Mouse (Mus musculus) kidney, embryonic 14.5 days (tissue): ENCODE measurements around the gene Kcnn1. TPM values are rescaled to one million over a fixed set of nuclear protein-coding genes. Genes with fewer than 3 reads are reported as not detected.

Experiments used
- ATAC-seq: fragments of 200-750 bp; cut with Nextera tagmentation; 2 replicates; pipeline ENCODE4 v1.8.0; 2017; ENCODE audit warnings: moderate number of reproducible peaks, mild to moderate bottlenecking, moderate TSS enrichment, moderate library complexity; ENCODE audit not compliant: low FRiP score, low TSS enrichment
- H3K27ac ChIP-seq: fragments of 300-500 bp; sonication (generic); 2 replicates; pipeline ENCODE4 v1.5.1; 2014; ENCODE audit warnings: low read depth, mild to moderate bottlenecking, low read length, moderate library complexity, mixed read lengths
- H3K27me3 ChIP-seq: fragments of 300-500 bp; sonication (generic); 2 replicates; pipeline ENCODE4 v1.6.1; 2014; ENCODE audit warnings: mild to moderate bottlenecking, low read length; ENCODE audit not compliant: control insufficient read depth, insufficient read depth
- H3K36me3 ChIP-seq: fragments of 300-500 bp; sonication (generic); 2 replicates; pipeline ENCODE4 v1.6.1; 2014; ENCODE audit warnings: low read length, mixed read lengths; ENCODE audit not compliant: control insufficient read depth, insufficient read depth
- H3K4me1 ChIP-seq: fragments of 300-500 bp; sonication (generic); 2 replicates; pipeline ENCODE4 v1.6.1; 2014; ENCODE audit warnings: low read length, mixed read lengths; ENCODE audit not compliant: control insufficient read depth, insufficient read depth
- H3K4me2 ChIP-seq: fragments of 300-500 bp; sonication (generic); replicated peaks from 2 replicates; pipeline ENCODE4 v1.6.1; 2014; ENCODE audit warnings: low read depth, mild to moderate bottlenecking, low read length
- H3K4me3 ChIP-seq: fragments of 300-500 bp; sonication (generic); 2 replicates; pipeline ENCODE4 v1.5.1; 2014; ENCODE audit warnings: mild to moderate bottlenecking, low read length
- H3K9ac ChIP-seq: fragments of 300-500 bp; sonication (generic); 2 replicates; pipeline ENCODE4 v1.6.1; 2014; ENCODE audit warnings: low read depth, mild to moderate bottlenecking, low read length, moderate library complexity
- H3K9me3 ChIP-seq: fragments of 300-500 bp; sonication (generic); 2 replicates; pipeline ENCODE4 v1.6.1; 2016; ENCODE audit warnings: low read length; ENCODE audit not compliant: control insufficient read depth
- WGBS: fragments of 180-500 bp; shearing (Covaris S2); extraction: QIAGEN DNeasy Blood & Tissue Kit; methylation state at CpG from one replicate; pipeline ENCODE4 v1.1.7; 2014; 5-methylcytosine and 5-hydroxymethylcytosine counted together
- polyA plus RNA-seq: library from polyadenylated mRNA; unstranded; fragments of >200 nt; fragmentation: Nextera tagmentation; extraction: Ambion mirVana; gene quantifications from 2 replicates; pipeline ENCODE4 v1.2.1, GENCODE M21; 2014

Kcnn1 gene
- polyA plus RNA-seq, result 2.5 and 2.6 TPM in 2 replicates

GRCm38 (mm10) chr8:70862824-70863641 is at the start of gene Kcnn1:
Gene Kcnn1 (minus strand): TSS chr8:70863258.
- Histone ChIP-seq H3K9me3 (no peaks in the 10 kb centered on the region), H3K27ac (no peak within 1 kb of the TSS), H3K27me3 (peaks cover 34% of the 10 kb centered on the region), H3K4me1 (peaks cover 34% of the 10 kb centered on the region), H3K4me3 (peak within 1 kb of the TSS; percentile 49), H3K36me3 (peaks cover 5% of the 10 kb centered on the region; the same call in 1 of the 2 replicates), H3K9ac (peak within 1 kb of the TSS; percentile 63), H3K4me2 (peak within 1 kb of the TSS; percentile 83)
- no peak for ATAC-seq
- WGBS, result under 1% methylated on average over 55 of the region's 55 CpGs

GRCm38 (mm10) chr8:70911596-70911995 is 48.5 kb upstream of the Kcnn1 start:
- Histone ChIP-seq H3K9me3 (no peaks in the 10 kb centered on the region), H3K27me3 (no peaks in the 10 kb centered on the region), H3K4me3 (no peak overlapping the region), H3K27ac (no peak overlapping the region), H3K9ac (0 out of 2 replicates have a peak overlapping the region, but pooled peaks have one; percentile 12), H3K4me1 (peaks cover 5% of the 10 kb centered on the region), H3K36me3 (peaks cover 61% of the 10 kb centered on the region), H3K4me2 (no peak overlapping the region)
- ATAC-seq, result no peak
- 85% methylated on average over 5 of the region's 5 CpGs for WGBS

GRCm38 (mm10) chr8:70907518-70907917 is 44.5 kb upstream of the Kcnn1 start:
- Histone ChIP-seq H3K9ac (no peak overlapping the region), H3K4me2 (no peak overlapping the region), H3K4me3 (no peak overlapping the region), H3K27ac (no peak overlapping the region), H3K27me3 (peaks cover 3% of the 10 kb centered on the region; the same call in 1 of the 2 replicates), H3K4me1 (peaks cover 6% of the 10 kb centered on the region), H3K36me3 (peaks cover 21% of the 10 kb centered on the region), H3K9me3 (no peaks in the 10 kb centered on the region)
- ATAC-seq, result no peak
- WGBS, result 88% methylated on average over 2 of the region's 2 CpGs

- Histone ChIP-seq H3K27ac (peak within 1 kb of the TSS; percentile 45), H3K4me2 (peak within 1 kb of the TSS; percentile 90), H3K36me3 (peaks cover 6% of the 10 kb centered on the region; the same call in 1 of the 2 replicates), H3K27me3 (peaks cover 3% of the 10 kb centered on the region; the same call in 1 of the 2 replicates), H3K4me1 (peaks cover 6% of the 10 kb centered on the region), H3K4me3 (peak within 1 kb of the TSS; percentile 94), H3K9me3 (no peaks in the 10 kb centered on the region), H3K9ac (peak within 1 kb of the TSS; percentile 91)
- under 1% methylated on average over 60 of the region's 86 CpGs for WGBS
- ATAC-seq, result peak; percentile 93
Observed at GRCm38 (mm10) chr8:70905831-70906736, 43.0 kb upstream of the Kcnn1 start, which contains the start of gene Map1s. Gene Map1s (plus strand): TSS chr8:70905932.

- WGBS, result 17% methylated on average over 8 of the region's 8 CpGs
Observed at GRCm38 (mm10) chr8:70905463-70905830, 42.4 kb upstream of the Kcnn1 start.

GRCm38 (mm10) chr8:70904532-70904931 is 41.5 kb upstream of the Kcnn1 start:
- WGBS, result 70% methylated on average over 4 of the region's 4 CpGs
- Histone ChIP-seq H3K36me3 (no peaks in the 10 kb centered on the region), H3K4me2 (no peak overlapping the region), H3K9me3 (no peaks in the 10 kb centered on the region), H3K4me3 (no peak overlapping the region), H3K4me1 (peaks cover 6% of the 10 kb centered on the region), H3K9ac (no peak overlapping the region), H3K27ac (no peak overlapping the region), H3K27me3 (peaks cover 3% of the 10 kb centered on the region; the same call in 1 of the 2 replicates)
- no peak for ATAC-seq

More at GRCm38 (mm10) chr8:70905463-70905830, 42.4 kb upstream of the Kcnn1 start:
- peaks cover 3% of the 10 kb centered on the region; the same call in 1 of the 2 replicates for H3K27me3 ChIP-seq
- peak overlapping the region; percentile 90 for H3K4me2 ChIP-seq
- peak; percentile 22 for ATAC-seq
- H3K36me3 ChIP-seq, result no peaks in the 10 kb centered on the region
- peak overlapping the region; percentile 91; the same call in 1 of the 2 replicates for H3K9ac ChIP-seq
- peak overlapping the region; percentile 94 for H3K4me3 ChIP-seq
- peak overlapping the region; percentile 45; the same call in 1 of the 2 replicates for H3K27ac ChIP-seq
- H3K9me3 ChIP-seq, result no peaks in the 10 kb centered on the region
- peaks cover 6% of the 10 kb centered on the region for H3K4me1 ChIP-seq

GRCm38 (mm10) chr8:70903582-70903981 is 40.5 kb upstream of the Kcnn1 start:
- Histone ChIP-seq H3K9ac (no peak overlapping the region), H3K9me3 (no peaks in the 10 kb centered on the region), H3K4me1 (peaks cover 6% of the 10 kb centered on the region), H3K36me3 (no peaks in the 10 kb centered on the region), H3K27me3 (peaks cover 3% of the 10 kb centered on the region; the same call in 1 of the 2 replicates), H3K27ac (no peak overlapping the region), H3K4me2 (no peak overlapping the region), H3K4me3 (no peak overlapping the region)
- no peak for ATAC-seq

GRCm38 (mm10) chr8:70903112-70903511 is 40.1 kb upstream of the Kcnn1 start:
- H3K9ac ChIP-seq, result no peak overlapping the region
- WGBS, result 48% methylated on average over 4 of the region's 4 CpGs
- no peak for ATAC-seq
- H3K36me3 ChIP-seq, result no peaks in the 10 kb centered on the region
- no peak overlapping the region for H3K4me2 ChIP-seq
- no peaks in the 10 kb centered on the region for H3K9me3 ChIP-seq
- H3K4me3 ChIP-seq, result no peak overlapping the region
- no peak overlapping the region for H3K27ac ChIP-seq
- peaks cover 3% of the 10 kb centered on the region; the same call in 1 of the 2 replicates for H3K27me3 ChIP-seq
- H3K4me1 ChIP-seq, result peaks cover 10% of the 10 kb centered on the region
